Mouse (Mus musculus): Measurements from ENCODE around the gene Aif1. TPM values are rescaled to one million over a fixed set of nuclear protein-coding genes. Genes with fewer than 3 reads are reported as not detected.

Aif1 gene
- polyA plus RNA-seq, 1 experiment from 2014 or later: 14.8 TPM

DNA sequence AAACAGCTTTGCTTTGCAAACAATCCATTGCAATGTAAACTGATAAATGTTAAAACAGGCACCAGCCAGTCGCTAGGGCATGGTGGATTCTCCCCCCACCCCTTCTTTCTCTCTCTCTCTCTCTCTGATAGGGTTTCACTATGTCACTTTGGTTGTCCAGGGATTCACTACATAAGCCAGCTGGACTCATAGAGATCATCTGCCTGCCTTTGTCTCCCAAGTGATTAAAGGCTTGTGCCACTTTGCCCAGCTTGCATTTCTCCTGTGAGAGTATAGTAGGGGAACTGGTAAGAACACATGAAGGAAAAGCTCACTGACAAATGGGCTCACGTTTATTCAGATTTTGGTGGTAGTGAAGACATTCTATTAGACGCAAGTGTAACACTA is 43.7 kb downstream of the Aif1 start:
- H3K9ac ChIP-seq (ENCODE audit: low read depth, low read length): no peak overlapping the region

DNA sequence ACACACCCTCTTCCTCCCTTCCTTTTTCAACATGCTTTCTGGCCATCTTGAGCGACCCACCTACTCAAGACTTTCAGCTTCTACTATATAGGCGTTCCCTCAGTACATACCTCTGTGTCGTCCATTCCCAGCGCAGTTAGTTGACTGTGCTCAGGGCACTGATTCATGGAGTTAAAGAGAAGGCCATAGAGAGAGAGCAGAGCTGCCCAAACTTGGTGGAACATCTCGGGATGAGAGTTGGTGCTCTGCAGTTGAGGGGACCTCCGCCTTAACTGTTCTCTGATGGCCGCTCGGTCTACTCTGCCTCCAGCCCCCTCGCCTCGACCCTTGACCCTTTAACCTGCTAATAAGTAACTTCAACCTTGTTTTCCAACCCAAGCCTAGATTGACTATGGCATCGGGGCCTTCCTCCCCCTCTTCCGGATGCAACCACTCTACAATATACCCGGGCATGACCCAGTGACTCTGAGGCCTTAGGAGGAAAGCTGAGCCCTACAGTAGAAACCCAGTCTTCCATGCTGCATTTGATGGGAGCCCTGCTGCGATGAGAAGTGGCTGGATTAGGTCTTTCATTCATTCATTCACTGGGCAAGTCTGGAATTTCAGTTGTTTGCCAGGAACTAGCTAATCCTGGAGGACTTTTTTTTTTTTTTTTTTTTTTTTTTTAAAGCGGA is 44.2 kb downstream of the Aif1 start, which contains the start of gene Apom:
Gene Apom, minus strand, starts transcription at position 551 of the 674 bp plus-strand sequence.
- Histone ChIP-seq H3K27ac (peak within 1 kb of the TSS; percentile 31), H3K9ac (ENCODE audit: low read depth, low read length) (no peak within 1 kb of the TSS), H3K4me1 (replicated peaks; ENCODE audit: insufficient read depth, low read length) (peaks cover 17% of the 10 kb centered on the region), H3K36me3 (ENCODE audit: insufficient read depth, low read length) (peaks cover 11% of the 10 kb centered on the region; the same call in 1 of the 2 replicates), H3K4me3 (replicated peaks; ENCODE audit: low read depth, low read length) (no peak within 1 kb of the TSS), H3K4me2 (ENCODE audit: low read length) (no peak within 1 kb of the TSS), H3K27me3 (ENCODE audit: insufficient read depth, low read length) (no peaks in the 10 kb centered on the region), H3K9me3 (replicated peaks; ENCODE audit: low read length) (no peaks in the 10 kb centered on the region)
- no peak for TF ChIP-seq CTCF (IDR thresholded peaks at IDR 0.05; ENCODE audit: low read depth)
- 54% methylated on average over 15 of the region's 15 CpGs for WGBS
- DNase-seq (ENCODE audit: low spot score) (peak; percentile 65), ATAC-seq (replicated peaks; ENCODE audit: low FRiP score, low read depth) (no peak)

More for the DNA sequence above, 43.7 kb downstream of the Aif1 start:
- no peak overlapping the region for H3K4me2 ChIP-seq (ENCODE audit: low read length)
- H3K4me1 ChIP-seq (replicated peaks; ENCODE audit: insufficient read depth, low read length): peaks cover 16% of the 10 kb centered on the region
- H3K27ac ChIP-seq: no peak overlapping the region
- H3K36me3 ChIP-seq (ENCODE audit: insufficient read depth, low read length): peaks cover 11% of the 10 kb centered on the region; the same call in 1 of the 2 replicates
- H3K4me3 ChIP-seq (replicated peaks; ENCODE audit: low read depth, low read length): no peak overlapping the region
- TF ChIP-seq CTCF (IDR thresholded peaks at IDR 0.05; ENCODE audit: low read depth): no peak
- no peaks in the 10 kb centered on the region for H3K27me3 ChIP-seq (ENCODE audit: insufficient read depth, low read length)
- ATAC-seq (replicated peaks; ENCODE audit: low FRiP score, low read depth): no peak
- no peaks in the 10 kb centered on the region for H3K9me3 ChIP-seq (replicated peaks; ENCODE audit: low read length)
- 43% methylated on average over 3 of the region's 3 CpGs for WGBS
- peak; percentile 51 for DNase-seq (ENCODE audit: low spot score)

GRCm38 (mm10) chr17:35131038-35131437 is 44.8 kb downstream of the Aif1 start:
- 92% methylated on average over 8 of the region's 8 CpGs for WGBS
- no peak for TF ChIP-seq CTCF (IDR thresholded peaks at IDR 0.05; ENCODE audit: low read depth)
- Histone ChIP-seq H3K27me3 (ENCODE audit: insufficient read depth, low read length) (no peaks in the 10 kb centered on the region), H3K9me3 (replicated peaks; ENCODE audit: low read length) (no peaks in the 10 kb centered on the region), H3K4me2 (ENCODE audit: low read length) (no peak overlapping the region), H3K4me1 (replicated peaks; ENCODE audit: insufficient read depth, low read length) (peaks cover 15% of the 10 kb centered on the region), H3K4me3 (replicated peaks; ENCODE audit: low read depth, low read length) (no peak overlapping the region), H3K36me3 (ENCODE audit: insufficient read depth, low read length) (peaks cover 11% of the 10 kb centered on the region; the same call in 1 of the 2 replicates), H3K27ac (peak overlapping the region; percentile 31), H3K9ac (ENCODE audit: low read depth, low read length) (no peak overlapping the region)
- DNase-seq (ENCODE audit: low spot score): no peak
- no peak for ATAC-seq (replicated peaks; ENCODE audit: low FRiP score, low read depth)

DNA sequence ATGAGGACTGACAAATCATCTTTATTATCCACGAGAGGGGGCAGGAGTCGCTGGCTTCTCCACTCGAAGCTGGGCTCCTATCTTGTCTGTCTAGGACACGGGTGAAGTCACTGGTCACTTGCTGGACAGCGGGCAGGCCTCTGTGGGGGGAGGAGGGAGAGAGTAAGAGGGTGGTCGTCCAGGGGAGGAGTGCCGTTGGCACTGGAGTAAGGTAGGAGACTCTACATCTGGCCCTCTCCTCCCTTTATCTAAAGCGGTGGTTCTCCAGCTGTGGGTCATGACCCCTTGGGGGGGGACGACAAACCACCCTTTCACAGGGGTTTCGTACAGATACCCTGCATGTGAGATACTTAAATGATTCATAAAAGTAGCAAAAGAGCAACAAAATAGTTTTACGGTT is 46.9 kb downstream of the Aif1 start:
- DNase-seq (ENCODE audit: low spot score) (no peak), ATAC-seq (replicated peaks; ENCODE audit: low FRiP score, low read depth) (no peak)
- no peak for TF ChIP-seq CTCF (IDR thresholded peaks at IDR 0.05; ENCODE audit: low read depth)
- H3K36me3 ChIP-seq (ENCODE audit: insufficient read depth, low read length): peaks cover 11% of the 10 kb centered on the region; the same call in 1 of the 2 replicates
- no peaks in the 10 kb centered on the region for H3K9me3 ChIP-seq (replicated peaks; ENCODE audit: low read length)
- 50% methylated on average over 11 of the region's 11 CpGs for WGBS
- no peak overlapping the region for H3K4me3 ChIP-seq (replicated peaks; ENCODE audit: low read depth, low read length)
- H3K27me3 ChIP-seq (ENCODE audit: insufficient read depth, low read length): no peaks in the 10 kb centered on the region
- H3K4me2 ChIP-seq (ENCODE audit: low read length): no peak overlapping the region
- peaks cover 20% of the 10 kb centered on the region for H3K4me1 ChIP-seq (replicated peaks; ENCODE audit: insufficient read depth, low read length)
- no peak overlapping the region for H3K27ac ChIP-seq
- no peak overlapping the region for H3K9ac ChIP-seq (ENCODE audit: low read depth, low read length)

- 58% methylated on average over 13 of the region's 13 CpGs for WGBS
- Histone ChIP-seq H3K9me3 (replicated peaks; ENCODE audit: low read length) (no peaks in the 10 kb centered on the region), H3K4me3 (replicated peaks; ENCODE audit: low read depth, low read length) (peak overlapping the region; percentile 53), H3K36me3 (ENCODE audit: insufficient read depth, low read length) (peaks cover 11% of the 10 kb centered on the region; the same call in 1 of the 2 replicates), H3K4me2 (ENCODE audit: low read length) (peak overlapping the region; percentile 62), H3K9ac (ENCODE audit: low read depth, low read length) (peak overlapping the region; percentile 69), H3K27me3 (ENCODE audit: insufficient read depth, low read length) (no peaks in the 10 kb centered on the region), H3K4me1 (replicated peaks; ENCODE audit: insufficient read depth, low read length) (peaks cover 20% of the 10 kb centered on the region), H3K27ac (peak overlapping the region; percentile 89)
- no peak for TF ChIP-seq CTCF (IDR thresholded peaks at IDR 0.05; ENCODE audit: low read depth)
- ATAC-seq (replicated peaks; ENCODE audit: low FRiP score, low read depth) (no peak), DNase-seq (ENCODE audit: low spot score) (no peak)
These were observed 48.9 kb downstream of the Aif1 start for GRCm38 (mm10) chr17:35127017-35127416.

DNA sequence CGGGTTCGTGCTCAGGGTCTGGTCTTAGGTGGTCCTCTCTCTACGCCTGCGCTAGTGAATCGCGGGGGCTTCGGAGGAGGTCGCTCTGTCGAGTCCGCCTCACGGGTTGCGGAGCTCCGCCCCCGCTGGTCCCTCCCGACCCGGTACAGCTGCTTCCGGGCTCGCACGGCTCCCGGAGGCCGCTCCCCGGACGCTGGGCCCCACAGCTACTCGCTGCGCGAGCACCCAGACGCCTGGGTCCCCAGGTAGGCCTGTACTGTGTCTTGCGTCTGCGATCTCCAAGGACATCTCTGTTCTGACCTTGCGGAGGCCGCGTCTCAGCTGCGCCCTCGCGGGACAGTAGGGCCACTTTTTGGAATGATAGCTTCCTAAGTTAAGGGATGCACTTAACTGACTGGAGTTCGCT is 49.7 kb downstream of the Aif1 start, which contains the start of gene D17H6S53E:
Gene D17H6S53E, plus strand, starts transcription at position 168 of the 406 bp plus-strand sequence.
- peak; percentile 27 for ATAC-seq (replicated peaks; ENCODE audit: low FRiP score, low read depth)
- peak; percentile 5; the same call in 1 of the 2 replicates for TF ChIP-seq CTCF (IDR thresholded peaks at IDR 0.05; ENCODE audit: low read depth)
- Histone ChIP-seq H3K27ac (peak within 1 kb of the TSS; percentile 89), H3K27me3 (ENCODE audit: insufficient read depth, low read length) (no peaks in the 10 kb centered on the region), H3K36me3 (ENCODE audit: insufficient read depth, low read length) (peaks cover 11% of the 10 kb centered on the region; the same call in 1 of the 2 replicates), H3K9me3 (replicated peaks; ENCODE audit: low read length) (no peaks in the 10 kb centered on the region), H3K4me2 (ENCODE audit: low read length) (peak within 1 kb of the TSS; percentile 62), H3K4me1 (replicated peaks; ENCODE audit: insufficient read depth, low read length) (peaks cover 20% of the 10 kb centered on the region), H3K9ac (ENCODE audit: low read depth, low read length) (peak within 1 kb of the TSS; percentile 69), H3K4me3 (replicated peaks; ENCODE audit: low read depth, low read length) (peak within 1 kb of the TSS; percentile 53)
- DNase-seq (ENCODE audit: low spot score): peak; percentile 83
- WGBS: under 1% methylated on average over 36 of the region's 36 CpGs

Data from kidney, postnatal 0 days (tissue).